In the genomic region with DNA sequence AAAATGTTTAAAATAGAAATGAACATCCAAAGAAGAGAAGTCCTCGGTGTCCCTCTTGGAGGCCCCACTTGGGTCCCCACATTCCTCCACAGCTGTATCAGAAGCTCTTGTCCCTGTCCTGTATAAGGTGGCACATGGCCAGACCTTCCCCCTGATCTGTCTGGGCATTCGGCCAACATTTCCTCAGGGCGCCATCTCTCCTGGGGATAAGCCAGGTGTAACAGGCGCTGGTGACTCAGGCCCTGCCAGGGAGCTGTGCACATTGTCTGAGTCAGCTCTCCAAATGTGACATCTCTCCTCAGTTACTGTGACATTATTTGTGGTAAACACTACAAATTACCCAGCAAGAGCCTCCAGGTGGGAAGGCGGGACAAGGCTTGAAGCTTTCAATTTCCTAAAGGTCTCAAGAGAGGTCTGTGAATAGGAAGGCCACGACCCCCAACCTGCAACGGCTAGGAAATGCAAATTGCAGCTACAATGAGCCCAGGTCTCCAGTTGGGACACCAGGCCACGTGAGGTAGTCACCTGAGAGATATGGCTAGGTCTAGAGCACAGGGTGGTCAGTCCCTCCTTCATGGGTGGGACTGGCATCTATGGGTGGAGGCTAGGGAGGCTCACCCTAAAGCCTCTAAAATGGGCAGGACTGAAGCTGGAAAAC, we compare ENCODE assay signal across 8 mouse cellular contexts. TPM values are rescaled to one million over a fixed set of nuclear protein-coding genes. Genes with fewer than 3 reads are reported as not detected.
DNase-seq lines count a peak whose midpoint lies in the region; ATAC-seq and TF ChIP-seq lines count a peak whose summit lies in the region.

No protein-coding gene starts in this region.

- peak; percentile 24 for DNase-seq in liver
- peak; percentile 93 for DNase-seq in adrenal gland, adult 2 months
- DNase-seq in frontal cortex, adult 2 months (ENCODE audit: extremely low spot score in 1 of 2, low spot score in 1 of 2), result peak; percentile 63 to 87
- peak; percentile 64 for DNase-seq in hindbrain, postnatal 0 days (ENCODE audit: low spot score)
- DNase-seq in left cerebral cortex, adult 2 months (ENCODE audit: extremely low spot score in 1 of 2, low spot score in 2 of 2), result peak; percentile 75
- DNase-seq in thymus, postnatal 4 days, result no peak

- no peak overlapping the region for H3K4me2 ChIP-seq in liver, embryonic 12.5 days
- H3K4me2 ChIP-seq in hindbrain, postnatal 0 days (ENCODE audit: low read depth, low read length), result no peak overlapping the region
- no peak overlapping the region for H3K4me2 ChIP-seq in neural tube, embryonic 15.5 days

- no peak for TF ChIP-seq CTCF in hindbrain, postnatal 0 days (IDR thresholded peaks at IDR 0.05; ENCODE audit: low read depth)
- no peak for TF ChIP-seq CTCF in left cerebral cortex, adult 2 months (IDR thresholded peaks at IDR 0.05)

- 67% methylated on average over 8 of the region's 8 CpGs for WGBS in liver, embryonic 12.5 days (ENCODE audit: insufficient replicate concordance)
- 33% methylated on average over 8 of the region's 8 CpGs for WGBS in hindbrain, postnatal 0 days
- WGBS in neural tube, embryonic 15.5 days, result 46% methylated on average over 8 of the region's 8 CpGs

- no peaks in the 10 kb centered on the region for H3K9me3 ChIP-seq in liver, embryonic 12.5 days (replicated peaks)
- H3K9me3 ChIP-seq in hindbrain, postnatal 0 days (ENCODE audit: low read length), result no peaks in the 10 kb centered on the region
- no peaks in the 10 kb centered on the region for H3K9me3 ChIP-seq in neural tube, embryonic 15.5 days (replicated peaks)

- intact Hi-C loops in left cerebral cortex, adult 2 months (cut with DNase I), result no loop called here

- H3K27me3 ChIP-seq in liver, embryonic 12.5 days (replicated peaks), result peaks cover 7% of the 10 kb centered on the region; the same call in 1 of the 2 replicates
- H3K27me3 ChIP-seq in hindbrain, postnatal 0 days (ENCODE audit: insufficient read depth, low read length), result no peaks in the 10 kb centered on the region
- no peaks in the 10 kb centered on the region for H3K27me3 ChIP-seq in neural tube, embryonic 15.5 days (replicated peaks)

- no peak overlapping the region for H3K27ac ChIP-seq in liver, embryonic 12.5 days
- H3K27ac ChIP-seq in hindbrain, postnatal 0 days, result no peak overlapping the region
- H3K27ac ChIP-seq in left cerebral cortex, adult 2 months, result peak overlapping the region; percentile 28; the same call in 1 of the 2 replicates
- no peak overlapping the region for H3K27ac ChIP-seq in neural tube, embryonic 15.5 days (replicated peaks)

- ATAC-seq in liver, embryonic 12.5 days, result no peak
- peak; percentile 75; the same call in 1 of the 2 replicates for ATAC-seq in hindbrain, postnatal 0 days
- 0 out of 2 replicates have a peak, but pooled peaks have one; percentile 45 for ATAC-seq in neural tube, embryonic 15.5 days (ENCODE audit: low FRiP score)

- H3K9ac ChIP-seq in liver, embryonic 12.5 days, result no peak overlapping the region
- H3K9ac ChIP-seq in hindbrain, postnatal 0 days (replicated peaks; ENCODE audit: low read length), result no peak overlapping the region
- no peak overlapping the region for H3K9ac ChIP-seq in neural tube, embryonic 15.5 days (replicated peaks)

- H3K4me1 ChIP-seq in liver, embryonic 12.5 days, result peaks cover 15% of the 10 kb centered on the region
- H3K4me1 ChIP-seq in hindbrain, postnatal 0 days (ENCODE audit: insufficient read depth, low read length), result no peaks in the 10 kb centered on the region
- no peaks in the 10 kb centered on the region for H3K4me1 ChIP-seq in neural tube, embryonic 15.5 days

- H3K36me3 ChIP-seq in liver, embryonic 12.5 days, result no peaks in the 10 kb centered on the region
- H3K36me3 ChIP-seq in hindbrain, postnatal 0 days (ENCODE audit: insufficient read depth, low read length), result no peaks in the 10 kb centered on the region
- no peaks in the 10 kb centered on the region for H3K36me3 ChIP-seq in neural tube, embryonic 15.5 days

- no peak overlapping the region for H3K4me3 ChIP-seq in liver, embryonic 12.5 days
- no peak overlapping the region for H3K4me3 ChIP-seq in hindbrain, postnatal 0 days (ENCODE audit: low read length)
- no peak overlapping the region for H3K4me3 ChIP-seq in left cerebral cortex, adult 2 months
- no peak overlapping the region for H3K4me3 ChIP-seq in neural tube, embryonic 15.5 days (replicated peaks)

RNA-seq across cellular contexts. Expression of a gene that starts 5.9 kb away (rescaled TPM):
- 10.1 and 10.3 TPM in 2 replicates for polyA plus RNA-seq in liver, embryonic 12.5 days (2016; fragmentation: Nextera tagmentation; extraction: Ambion mirVana)
- 10 to 100 TPM in 1 of 2 experiments, 1 to 10 TPM in 1; 6.4 to 17.1 TPM for total RNA-seq in adrenal gland, adult 2 months (2021)
- polyA plus RNA-seq in adrenal gland, adult 2 months (2012; rRNA removed), result 0.10 and 0.33 TPM in 2 replicates
- 3.7 and 6.4 TPM in 2 replicates for polyA plus RNA-seq in frontal cortex, adult 2 months (2012; rRNA removed)
- total RNA-seq in hindbrain, postnatal 0 days (2014; rRNA removed), result 0.36 and 1.5 TPM in 2 replicates
- 11.7 and 12.3 TPM in 2 replicates for polyA plus RNA-seq in hindbrain, postnatal 0 days (2015; fragmentation: Nextera tagmentation; extraction: Ambion mirVana)
- total RNA-seq in left cerebral cortex, adult 2 months (2021), result 1 to 10 TPM; 3.9 to 6.2 TPM
- polyA plus RNA-seq in neural tube, embryonic 15.5 days (2015; fragmentation: Nextera tagmentation; extraction: Ambion mirVana), result 10.9 and 13.0 TPM in 2 replicates

RNA-seq across cellular contexts. Expression of a gene that starts 7.9 kb away (rescaled TPM):
- 5.7 and 6.0 TPM in 2 replicates for polyA plus RNA-seq in liver, embryonic 12.5 days (2016; fragmentation: Nextera tagmentation; extraction: Ambion mirVana)
- total RNA-seq in adrenal gland, adult 2 months (2021), result 10 to 100 TPM; 34.4 to 53.0 TPM
- 94.5 and 128 TPM in 2 replicates for polyA plus RNA-seq in adrenal gland, adult 2 months (2012; rRNA removed)
- polyA plus RNA-seq in frontal cortex, adult 2 months (2012; rRNA removed), result 10.3 and 18.3 TPM in 2 replicates
- total RNA-seq in hindbrain, postnatal 0 days (2014; rRNA removed), result 4.3 and 8.2 TPM in 2 replicates
- polyA plus RNA-seq in hindbrain, postnatal 0 days (2015; fragmentation: Nextera tagmentation; extraction: Ambion mirVana), result 8.8 and 9.9 TPM in 2 replicates
- 10 to 100 TPM; 17.1 to 32.3 TPM for total RNA-seq in left cerebral cortex, adult 2 months (2021)
- polyA plus RNA-seq in neural tube, embryonic 15.5 days (2015; fragmentation: Nextera tagmentation; extraction: Ambion mirVana), result 6.7 and 7.9 TPM in 2 replicates
